Mouse (Mus musculus) leukemia stem cell, adult 10-12 weeks (primary cell): ENCODE data around the gene Npnt. TPM values are rescaled to one million over a fixed set of nuclear protein-coding genes. Genes with fewer than 3 reads are reported as not detected.

ENCODE experiments used
- polyA plus RNA-seq: library from polyadenylated mRNA; stranded (reverse); fragments of >175 nt; gene quantifications from 2 replicates; pipeline ENCODE4 v1.2.3, GENCODE M21; 2012; ENCODE audit warnings: low replicate concordance

The Npnt gene
- polyA plus RNA-seq, result 0.25 and 2.6 TPM in 2 replicates

DNA sequence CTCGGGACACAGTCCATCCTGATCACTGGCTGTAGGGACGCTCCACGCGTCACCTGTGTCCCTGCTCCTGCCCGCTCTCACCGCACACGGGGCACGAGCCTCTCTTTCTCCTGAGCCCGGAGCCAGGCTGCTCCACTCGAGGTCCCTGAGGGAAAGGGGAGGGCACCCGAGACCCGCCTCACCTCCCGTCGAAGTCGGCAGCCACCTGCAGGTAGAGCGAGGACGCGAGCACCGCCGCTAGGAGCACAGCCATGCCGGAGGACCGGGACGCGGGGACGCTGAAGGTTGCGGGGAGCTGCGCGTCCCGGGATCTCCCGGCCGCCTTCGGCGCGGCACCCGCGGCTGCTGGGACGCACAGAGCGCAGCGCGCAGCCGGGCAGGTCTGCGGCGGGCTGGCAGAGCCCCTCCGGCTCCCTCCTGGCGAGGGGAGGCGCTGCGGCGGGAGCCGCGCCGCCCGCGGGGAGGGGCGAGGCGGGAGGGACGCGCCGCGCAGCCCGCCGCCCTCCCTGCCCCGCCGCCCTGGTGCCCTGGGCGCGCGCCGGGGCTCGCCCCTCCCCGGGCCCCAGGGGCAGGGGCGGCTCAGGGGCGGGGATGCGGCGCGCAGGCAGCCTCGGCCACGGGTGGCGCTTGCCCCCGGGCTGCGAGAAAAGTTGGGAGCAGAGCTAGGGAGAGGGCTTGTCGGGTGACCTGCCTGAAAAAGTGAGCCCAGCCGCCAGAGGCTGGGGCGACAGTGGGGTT is at the start of gene Npnt:
TSS of gene Npnt (minus strand) at position 501 of the 738 bp plus-strand sequence.

Other genes starting within 250 kb of the Npnt start
- 0.98 and 1.4 TPM in 2 replicates for gene Ints12, start 141.5 kb upstream of the Npnt start, polyA plus RNA-seq
- gene Gstcd, start 141.7 kb upstream of the Npnt start, polyA plus RNA-seq, result 5.0 and 18.9 TPM in 2 replicates